Mouse (Mus musculus): ENCODE data around the gene Polr2c.

The Polr2c gene

DNA sequence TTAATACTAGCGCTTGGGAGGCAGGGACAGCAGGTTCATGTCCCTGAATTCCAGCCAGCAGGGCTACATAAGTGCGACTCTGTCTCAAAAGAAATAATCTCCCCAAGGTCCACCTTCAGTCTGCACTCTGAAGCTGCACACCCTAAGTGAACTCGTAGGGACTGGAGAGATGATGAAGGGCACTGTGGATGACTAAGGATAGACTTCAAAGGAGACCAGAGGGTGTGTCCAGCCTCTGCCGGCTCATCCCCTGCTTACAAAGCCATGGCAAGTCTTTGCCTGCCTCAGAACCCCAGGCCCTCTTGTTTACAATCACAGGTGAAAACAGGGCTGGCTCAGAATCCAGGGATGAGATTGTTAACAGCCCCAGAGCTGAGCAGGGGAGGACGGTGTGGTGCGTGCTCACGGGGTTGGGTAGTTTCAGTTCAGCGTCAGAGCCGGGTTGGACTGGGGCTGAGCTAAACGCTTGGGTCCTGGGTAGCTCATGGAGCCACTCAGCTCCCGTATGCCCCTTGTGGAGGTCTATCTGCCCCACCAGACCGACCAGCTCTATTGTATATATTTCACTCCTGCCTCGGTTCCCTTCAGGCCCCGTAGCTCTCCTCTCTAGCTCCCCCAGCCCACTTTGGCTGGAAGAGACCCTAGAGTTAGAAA lies 31.3 kb downstream of the Polr2c start:
- no peak for DNase-seq

DNA sequence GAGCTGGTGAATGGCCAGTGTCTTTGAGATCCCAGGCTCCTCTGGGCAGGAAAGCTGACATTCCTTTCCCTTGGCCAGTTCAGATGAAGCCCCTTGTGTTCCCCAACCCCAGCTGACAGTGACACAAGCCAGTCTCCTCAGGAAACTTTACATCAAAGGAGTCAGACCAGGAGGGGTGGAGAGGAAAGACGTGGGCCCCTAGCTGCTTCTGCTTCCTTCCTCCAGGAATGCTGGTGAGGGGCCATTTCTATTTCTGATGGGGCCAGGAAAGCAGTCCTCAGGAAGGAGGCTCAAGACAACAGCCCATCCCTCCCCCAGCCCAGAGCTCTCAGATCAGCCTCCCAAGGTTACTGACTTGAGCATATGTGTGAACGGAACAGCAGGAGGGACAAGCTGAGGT lies 35.7 kb downstream of the Polr2c start:
- no peak for DNase-seq

DNA sequence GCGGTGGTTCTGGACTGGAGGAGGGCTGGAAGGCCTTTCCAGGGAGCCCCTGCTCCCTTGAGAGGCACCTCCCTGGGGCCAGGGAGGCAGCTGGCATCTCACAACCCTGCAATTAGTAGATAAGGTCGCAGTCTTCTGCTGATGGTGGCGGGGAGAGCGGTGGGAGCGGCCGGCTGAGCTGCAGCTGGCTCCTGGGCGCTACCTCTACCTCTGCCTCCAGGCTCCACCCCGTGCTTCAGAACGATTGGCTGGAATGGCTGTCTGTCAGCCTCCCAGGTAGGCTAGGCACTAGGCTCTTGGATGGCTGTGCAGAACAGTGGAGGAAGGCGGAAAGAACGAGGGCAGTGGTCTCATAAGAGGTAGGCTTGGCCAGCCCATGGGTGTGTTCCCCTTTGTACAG lies 42.0 kb downstream of the Polr2c start:
- no peak for DNase-seq

DNA sequence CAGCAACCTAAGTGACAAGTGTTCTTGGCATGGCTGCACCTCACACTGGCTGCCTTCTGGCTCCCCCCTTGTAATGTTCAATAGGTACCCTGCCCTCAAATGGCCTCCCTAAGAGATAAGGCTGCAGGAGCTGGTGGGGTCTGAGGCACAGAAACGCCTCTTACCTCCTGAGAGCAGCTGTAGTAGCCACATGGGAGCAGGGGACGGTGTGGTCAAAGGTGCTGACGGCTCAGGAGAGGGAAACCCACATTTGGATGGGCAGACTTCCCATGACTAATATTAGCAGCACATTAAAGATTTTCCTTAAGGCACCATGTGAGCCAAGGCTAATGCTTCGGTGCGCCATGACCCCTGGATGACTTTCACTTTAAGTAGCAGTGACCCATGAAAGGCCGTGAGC lies 43.4 kb downstream of the Polr2c start:
- no peak for DNase-seq

DNA sequence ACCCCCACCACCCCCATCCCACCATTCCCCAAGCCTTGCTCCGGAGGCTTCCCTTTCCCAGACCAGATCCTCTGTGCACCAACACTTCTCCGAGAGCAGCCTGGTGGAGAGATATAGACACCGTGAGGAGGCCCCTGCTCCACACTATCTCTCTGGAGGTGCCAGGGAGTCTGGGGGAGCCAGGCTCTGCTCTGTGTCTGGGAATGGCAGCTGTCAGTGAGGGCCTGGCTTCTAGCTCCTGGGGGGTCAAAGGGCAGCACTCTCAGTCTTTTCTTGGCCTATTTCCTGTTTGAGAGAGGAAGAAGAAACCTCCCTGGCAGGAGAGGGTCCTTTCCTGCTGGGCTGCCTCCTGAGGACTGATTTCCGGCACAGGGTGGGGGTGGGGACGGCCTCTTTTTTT lies 43.8 kb downstream of the Polr2c start:
- DNase-seq = no peak

DNA sequence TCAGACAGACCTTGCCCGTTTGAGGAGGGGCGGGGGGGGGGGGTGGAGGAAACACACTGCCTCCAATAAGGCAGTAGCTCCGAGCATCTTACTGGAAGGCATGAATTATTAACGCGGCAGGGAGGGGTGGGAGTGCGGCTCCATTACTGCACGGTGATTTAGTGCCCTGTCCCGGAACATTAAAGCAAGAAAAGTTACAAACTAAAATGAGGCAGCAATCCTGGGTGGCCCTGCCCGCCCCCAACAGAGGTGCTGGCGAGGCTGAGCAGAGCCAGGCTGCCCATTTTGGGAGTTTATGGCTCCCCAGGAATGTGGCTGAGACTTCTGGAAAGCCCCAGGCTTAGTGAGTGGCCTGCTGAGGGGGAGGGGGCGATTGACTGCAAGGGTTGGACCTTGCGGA lies 46.5 kb downstream of the Polr2c start:
- DNase-seq = no peak

DNA sequence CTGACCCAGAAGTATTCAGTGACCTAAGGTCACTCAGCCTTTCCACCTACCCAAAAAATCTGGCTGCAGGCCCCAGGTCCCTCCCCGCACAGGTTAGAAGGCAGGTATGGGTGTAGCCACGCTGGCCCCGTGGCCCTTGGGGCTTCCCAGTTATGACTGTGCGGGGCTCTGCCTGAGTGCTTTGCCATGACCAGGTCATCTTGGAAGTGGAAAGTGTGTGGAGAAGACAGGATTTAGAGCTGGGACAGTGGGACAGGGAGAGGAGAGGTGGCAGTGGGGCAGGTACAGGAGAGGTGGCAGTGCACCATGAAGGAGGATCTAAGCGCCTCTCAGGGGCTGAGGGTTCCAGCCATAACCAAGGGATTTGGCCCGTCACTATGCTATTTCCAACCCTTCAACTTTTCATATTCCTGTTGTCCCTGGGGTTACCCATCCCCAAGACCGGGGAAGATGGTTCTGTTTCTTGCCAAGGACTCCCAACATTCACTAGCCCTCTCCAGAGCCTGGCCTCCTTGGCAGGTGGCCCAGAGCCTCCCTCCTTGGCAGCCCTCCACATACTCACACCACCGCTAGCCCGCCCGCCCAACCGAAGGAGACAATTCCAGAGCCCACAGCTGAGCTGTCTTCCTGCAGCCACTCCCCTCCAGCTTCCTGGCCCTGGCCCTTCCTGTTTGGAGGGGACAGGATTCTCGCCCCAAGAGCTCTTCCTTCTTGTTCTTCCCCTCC lies 47.4 kb downstream of the Polr2c start:
- DNase-seq = peak; percentile 75

DNA sequence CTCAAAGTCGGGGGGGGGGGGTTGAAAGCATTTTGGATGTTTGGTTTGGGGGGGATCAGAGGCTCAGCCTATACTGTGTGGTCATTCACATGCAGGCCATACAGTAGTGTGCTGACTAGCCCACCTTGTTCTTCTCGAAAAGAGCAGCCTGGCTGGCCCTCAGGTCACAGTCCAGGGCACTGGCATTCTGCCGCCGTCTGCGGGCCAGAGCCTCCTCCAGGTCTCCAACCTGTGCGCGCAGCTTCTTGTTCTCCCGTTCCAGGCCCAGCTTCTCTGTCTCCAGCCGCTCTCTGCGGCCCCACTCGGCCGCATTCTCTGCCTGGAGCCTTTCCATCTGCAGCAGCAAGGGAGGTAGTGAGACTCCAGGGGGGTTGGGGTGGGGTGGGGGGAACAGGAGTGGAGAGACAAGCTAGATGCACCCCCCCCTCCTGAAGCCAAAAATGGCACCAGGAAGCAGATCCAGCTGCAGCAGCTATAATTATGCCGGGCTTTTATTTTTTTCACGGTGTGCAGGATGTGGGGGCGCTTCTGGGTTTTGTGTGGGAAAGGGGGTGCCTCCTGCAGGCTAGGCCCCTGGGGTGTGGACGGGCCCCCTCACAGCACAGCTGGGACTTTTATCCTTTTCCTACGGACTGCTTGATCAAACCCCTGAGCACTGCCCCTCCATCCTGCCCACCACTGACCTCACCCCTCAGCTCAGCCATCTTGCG lies 50.5 kb downstream of the Polr2c start:
- DNase-seq = no peak

DNA sequence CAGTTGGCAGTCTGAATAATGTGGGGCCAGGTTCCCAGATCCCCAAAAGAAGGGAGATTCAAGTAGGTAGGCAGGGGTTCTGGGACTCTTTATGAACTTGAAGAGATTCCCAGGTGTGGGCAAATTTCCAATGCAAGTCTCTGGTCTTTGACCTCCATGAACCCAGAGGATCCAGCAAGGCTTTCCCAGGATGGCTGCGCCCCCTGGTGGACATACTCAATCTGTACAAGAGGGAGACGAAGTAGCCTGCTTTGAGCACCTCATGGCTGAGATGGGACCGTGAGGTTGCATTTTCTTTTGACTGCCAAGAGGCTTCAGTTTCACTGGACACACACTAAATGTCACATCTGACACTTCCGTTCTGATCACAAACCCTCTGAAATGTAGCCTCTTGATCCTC lies 51.6 kb downstream of the Polr2c start:
- DNase-seq = peak; percentile 77

DNA sequence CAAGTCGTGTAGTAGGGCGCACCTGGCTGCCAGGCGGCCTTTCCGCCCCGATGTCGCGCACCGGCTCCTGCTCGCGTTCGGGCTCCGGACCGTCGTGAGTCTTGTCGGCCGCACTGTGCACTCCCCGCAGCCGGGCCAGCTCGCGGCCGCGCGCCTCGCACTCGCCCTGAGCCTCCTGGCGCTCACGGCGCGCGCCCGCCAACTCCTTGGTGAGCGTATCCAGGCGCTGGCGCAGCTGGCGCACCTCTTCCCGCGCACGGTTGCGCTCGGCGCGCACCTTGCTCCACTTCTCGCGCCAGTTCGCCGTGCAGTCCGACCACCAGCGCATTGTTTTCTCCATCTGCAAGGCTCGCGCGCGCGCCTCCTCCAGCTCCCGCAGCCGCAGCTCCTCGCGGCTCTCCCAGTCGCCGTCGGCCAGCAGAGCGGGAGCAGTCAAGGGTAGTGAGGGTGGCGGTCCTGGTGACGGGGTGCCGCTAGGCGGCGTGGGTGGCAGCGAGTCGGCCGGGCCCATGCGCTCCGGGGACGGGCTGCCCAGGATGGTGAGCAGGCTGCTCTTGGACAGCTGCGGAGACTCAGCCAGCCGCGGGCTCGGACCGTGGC lies 55.9 kb downstream of the Polr2c start:
- peak; percentile 74 for DNase-seq

DNA sequence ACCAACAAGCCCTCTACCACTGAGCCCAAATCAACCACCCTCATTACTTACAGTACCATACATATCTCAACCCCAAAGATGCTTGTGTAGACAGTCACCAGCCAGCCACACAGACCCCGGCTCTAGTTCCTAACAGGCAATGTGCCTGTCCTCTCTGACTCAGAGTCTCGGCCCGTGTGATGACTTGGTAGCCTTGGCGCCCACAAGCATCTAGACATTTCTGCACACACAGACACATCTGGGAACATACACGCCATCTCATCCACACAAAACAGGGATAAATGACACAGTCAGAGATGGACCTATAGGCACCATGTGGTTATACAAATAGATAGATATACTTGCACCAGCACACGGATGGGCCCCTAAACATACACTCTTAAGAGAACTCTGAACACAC lies 57.0 kb downstream of the Polr2c start:
- no peak for DNase-seq

DNA sequence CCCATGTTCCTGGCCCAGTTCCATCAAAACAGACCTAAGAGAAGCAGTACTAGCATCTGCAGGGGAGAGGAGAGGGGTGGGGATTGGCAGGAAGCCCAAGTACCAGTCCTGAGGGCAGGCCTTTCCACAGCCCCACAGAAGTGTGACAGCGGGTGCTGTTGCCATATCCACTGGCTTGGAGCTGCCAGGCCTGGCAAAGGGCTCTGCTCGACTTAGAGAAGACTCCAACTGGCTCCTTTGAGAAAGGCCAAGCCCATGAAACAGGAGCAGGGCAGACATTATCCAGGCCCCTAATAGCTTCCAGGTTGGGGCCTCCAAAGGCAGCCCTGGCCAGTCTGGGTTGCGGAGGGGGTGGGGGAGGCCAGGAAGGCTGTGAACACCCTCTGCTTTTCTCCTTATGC lies 57.5 kb downstream of the Polr2c start:
- peak; percentile 26 for DNase-seq

DNA sequence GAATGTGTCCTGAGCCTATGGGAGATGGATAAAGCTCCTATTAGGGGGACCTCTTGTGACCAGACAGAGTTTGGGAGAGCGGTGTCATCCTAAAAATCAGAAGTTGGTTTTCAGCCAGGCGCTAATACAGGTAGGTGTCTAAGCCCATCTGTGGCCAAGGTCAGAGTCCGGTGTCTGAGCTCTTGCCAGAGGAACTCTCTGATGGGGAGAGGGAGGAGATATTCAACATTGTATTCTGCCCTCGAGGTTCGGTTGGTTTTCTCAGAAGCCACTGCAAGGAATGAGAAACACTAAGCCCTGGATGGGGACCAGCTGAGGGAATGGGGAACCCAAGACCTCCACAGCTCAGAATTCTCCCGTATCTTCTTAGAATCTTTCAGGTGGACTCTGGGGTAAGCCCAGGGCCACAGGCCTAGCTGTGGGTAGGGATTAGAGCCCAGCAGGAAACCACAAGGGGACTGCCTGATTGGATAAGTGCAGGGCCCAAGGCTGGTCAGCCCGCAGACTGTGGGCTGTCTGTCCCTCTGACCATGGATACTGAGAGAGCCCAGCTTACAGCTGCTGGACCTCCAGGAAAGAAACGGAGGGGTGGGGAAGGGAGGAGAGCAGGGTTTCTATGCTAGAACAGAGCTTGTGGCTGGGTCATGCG lies 59.2 kb downstream of the Polr2c start:
- DNase-seq = no peak

DNA sequence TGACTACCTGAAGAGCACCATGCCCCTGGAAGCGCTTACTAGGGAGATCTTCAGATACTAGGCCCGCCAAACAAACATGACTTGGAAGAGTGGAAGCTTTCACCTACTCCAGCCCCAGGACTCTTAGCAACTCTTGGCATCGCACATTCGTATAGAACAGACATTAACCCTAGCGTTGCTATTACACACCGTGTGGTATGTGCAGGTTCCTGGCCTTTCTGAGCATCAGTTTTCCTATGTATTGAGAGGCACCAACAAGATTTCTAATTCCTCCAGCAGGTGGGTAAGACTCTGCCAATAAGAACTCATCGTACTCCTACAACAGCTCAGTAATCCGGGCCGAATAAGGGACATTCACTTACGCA lies 59.7 kb downstream of the Polr2c start:
- no peak for DNase-seq

DNA sequence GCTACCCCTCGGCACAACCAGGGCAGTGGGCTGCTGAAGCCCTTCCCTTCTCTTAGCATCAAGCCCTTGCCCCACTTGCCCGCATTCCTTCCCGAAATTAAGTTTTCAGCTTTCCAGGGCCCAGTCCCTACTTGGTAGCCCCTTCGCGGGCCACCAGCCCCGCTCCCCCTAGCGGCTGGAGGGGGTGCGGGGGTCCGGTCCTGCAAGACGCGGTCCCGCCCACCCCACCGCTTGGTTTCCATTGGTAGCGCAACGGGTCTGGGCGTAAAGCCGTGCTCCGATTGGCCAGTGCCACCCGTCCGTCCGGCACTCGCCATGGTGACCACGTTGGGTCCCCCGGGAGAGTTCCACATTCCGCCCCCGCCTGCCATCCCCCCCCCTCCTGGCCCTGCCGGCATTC lies 60.1 kb downstream of the Polr2c start:
- DNase-seq = peak; percentile 85

DNA sequence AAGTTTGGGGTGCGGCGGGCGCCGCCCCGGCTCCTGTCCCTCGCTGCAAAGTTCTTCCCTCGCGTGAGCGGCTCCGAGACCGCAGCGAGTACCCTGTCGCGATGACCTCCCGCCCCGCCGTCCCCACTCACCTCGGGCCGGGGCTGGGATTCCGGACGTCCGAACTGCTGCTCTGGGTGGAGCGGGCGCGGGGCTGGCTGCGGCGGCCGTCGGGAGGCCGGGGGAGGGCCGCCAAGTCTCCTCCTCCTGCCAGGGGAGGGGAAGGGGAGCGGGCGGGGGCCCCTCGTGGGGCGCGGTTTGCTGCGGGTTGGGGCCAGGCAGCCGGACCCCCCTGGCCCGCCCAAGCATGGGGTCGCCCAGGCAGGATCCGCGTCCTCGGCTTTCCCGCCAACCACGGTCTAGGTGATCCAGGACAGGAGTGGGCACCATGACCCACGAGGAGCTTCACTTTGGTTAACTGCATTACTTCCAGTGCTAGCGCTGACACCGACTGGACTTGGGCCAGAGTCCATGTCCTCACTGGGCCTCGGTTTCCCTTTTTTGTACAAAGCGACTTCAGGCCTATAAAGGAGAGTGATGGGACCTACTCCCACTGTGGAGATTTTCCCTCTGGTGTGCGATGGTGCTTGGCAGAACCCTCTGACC lies 60.7 kb downstream of the Polr2c start, which contains the start of gene Ccdc102a:
Gene Ccdc102a, minus strand, starts transcription at position 248 of the 645 bp plus-strand sequence.
- peak; percentile 21 for DNase-seq

DNA sequence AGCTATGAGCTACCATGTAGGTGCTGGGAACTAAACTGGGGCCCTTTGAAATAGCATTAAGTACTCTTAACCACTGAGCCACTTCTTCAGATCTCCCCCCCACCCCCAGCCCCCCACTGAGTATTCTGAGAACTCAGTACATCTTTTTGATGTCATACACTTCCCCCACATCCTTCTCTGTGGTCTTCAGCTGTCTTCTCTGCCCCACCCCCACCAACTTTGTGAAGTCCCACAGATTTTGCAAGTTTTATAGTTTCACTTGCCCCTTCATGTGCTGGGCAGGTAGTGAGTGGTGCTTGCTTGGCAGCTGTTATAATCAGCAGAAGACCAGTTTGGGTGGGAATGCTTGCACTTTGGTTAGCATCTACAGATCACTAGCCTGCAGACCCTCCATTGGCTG lies 62.0 kb downstream of the Polr2c start:
- DNase-seq = no peak

DNA sequence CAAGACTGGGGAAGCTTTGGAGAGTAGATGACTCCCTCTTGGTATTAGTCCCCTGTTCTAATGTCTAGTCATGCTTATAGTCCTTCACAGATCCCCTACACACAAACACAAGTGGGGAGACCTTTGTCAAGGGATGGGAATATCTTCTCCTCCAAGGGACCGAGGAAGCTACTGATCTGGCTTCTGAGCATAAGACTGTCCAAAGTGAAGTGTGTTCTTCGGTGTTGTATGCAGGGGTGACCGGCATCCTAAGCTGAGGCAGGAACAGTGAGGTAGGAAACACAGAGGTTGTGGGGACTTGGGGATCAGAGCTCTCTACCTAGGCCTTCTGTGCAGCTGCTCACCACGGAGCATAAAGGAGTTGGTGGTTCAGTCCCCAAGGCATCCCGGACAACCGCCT lies 64.9 kb downstream of the Polr2c start:
- no peak for DNase-seq

DNA sequence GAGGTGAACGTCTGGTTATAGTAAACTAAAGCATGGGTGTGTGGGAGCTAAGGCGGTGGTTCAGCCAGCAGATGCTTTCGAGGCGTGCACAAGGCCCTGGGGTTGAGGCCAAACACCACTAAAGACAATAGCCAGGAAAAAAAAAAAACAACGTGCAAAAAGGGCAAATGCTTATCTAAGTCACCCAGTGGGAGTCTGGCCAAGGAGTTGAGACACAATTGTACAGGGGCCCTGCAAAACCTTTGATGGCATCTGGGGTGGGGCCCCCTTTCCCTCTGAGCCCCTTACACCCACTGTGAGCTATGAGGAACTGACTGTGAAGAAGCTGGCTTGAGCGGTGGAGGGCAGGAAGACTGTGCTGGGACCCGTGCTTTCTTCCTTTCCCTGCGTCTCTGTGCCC lies 65.4 kb downstream of the Polr2c start:
- no peak for DNase-seq

Measured in right cerebral cortex, postnatal 4 days (tissue).